Mouse (Mus musculus) forebrain, embryonic 12.5 days (tissue): Measurements from ENCODE around the gene Nlrc4. TPM values are rescaled to one million over a fixed set of nuclear protein-coding genes. Genes with fewer than 3 reads are reported as not detected.

Source experiments
- ATAC-seq: fragments of 200-750 bp; cut with Nextera tagmentation; 2 replicates; pipeline ENCODE4 v1.8.0; 2017; ENCODE audit warnings: moderate TSS enrichment; ENCODE audit not compliant: low FRiP score
- H3K27ac ChIP-seq: fragments of 300-500 bp; sonication (generic); 2 replicates; pipeline ENCODE4 v1.5.1; 2016; ENCODE audit warnings: mild to moderate bottlenecking
- H3K27me3 ChIP-seq: fragments of 300-500 bp; sonication (generic); 2 replicates; pipeline ENCODE4 v1.6.1; 2016; ENCODE audit warnings: mild to moderate bottlenecking
- H3K36me3 ChIP-seq: fragments of 300-500 bp; sonication (generic); replicated peaks from 2 replicates; pipeline ENCODE4 v1.6.1; 2016; ENCODE audit warnings: mild to moderate bottlenecking
- H3K4me1 ChIP-seq: fragments of 300-500 bp; sonication (generic); 2 replicates; pipeline ENCODE4 v1.6.1; 2016
- H3K4me2 ChIP-seq: fragments of 300-500 bp; sonication (generic); 2 replicates; pipeline ENCODE4 v1.6.1; 2016; ENCODE audit warnings: mild to moderate bottlenecking, moderate library complexity
- H3K4me3 ChIP-seq: fragments of 300-500 bp; sonication (generic); replicated peaks from 2 replicates; pipeline ENCODE4 v1.5.1; 2016; ENCODE audit warnings: mild to moderate bottlenecking
- H3K9ac ChIP-seq: fragments of 300-500 bp; sonication (generic); 2 replicates; pipeline ENCODE4 v1.6.1; 2016; ENCODE audit warnings: mild to moderate bottlenecking
- H3K9me3 ChIP-seq: fragments of 300-500 bp; sonication (generic); 2 replicates; pipeline ENCODE4 v1.6.1; 2016
- WGBS: fragments of 180-500 bp; shearing (Covaris S2); methylation state at CpG from one replicate; pipeline ENCODE4 v1.1.7; 2016; 5-methylcytosine and 5-hydroxymethylcytosine counted together
- polyA plus RNA-seq: library from polyadenylated mRNA; unstranded; fragments of >200 nt; fragmentation: Nextera tagmentation; extraction: Ambion mirVana; gene quantifications from 2 replicates; pipeline ENCODE4 v1.2.1, GENCODE M21; 2016

Nlrc4 gene
- polyA plus RNA-seq, 1 experiment from 2014 or later: 0.18 TPM

DNA sequence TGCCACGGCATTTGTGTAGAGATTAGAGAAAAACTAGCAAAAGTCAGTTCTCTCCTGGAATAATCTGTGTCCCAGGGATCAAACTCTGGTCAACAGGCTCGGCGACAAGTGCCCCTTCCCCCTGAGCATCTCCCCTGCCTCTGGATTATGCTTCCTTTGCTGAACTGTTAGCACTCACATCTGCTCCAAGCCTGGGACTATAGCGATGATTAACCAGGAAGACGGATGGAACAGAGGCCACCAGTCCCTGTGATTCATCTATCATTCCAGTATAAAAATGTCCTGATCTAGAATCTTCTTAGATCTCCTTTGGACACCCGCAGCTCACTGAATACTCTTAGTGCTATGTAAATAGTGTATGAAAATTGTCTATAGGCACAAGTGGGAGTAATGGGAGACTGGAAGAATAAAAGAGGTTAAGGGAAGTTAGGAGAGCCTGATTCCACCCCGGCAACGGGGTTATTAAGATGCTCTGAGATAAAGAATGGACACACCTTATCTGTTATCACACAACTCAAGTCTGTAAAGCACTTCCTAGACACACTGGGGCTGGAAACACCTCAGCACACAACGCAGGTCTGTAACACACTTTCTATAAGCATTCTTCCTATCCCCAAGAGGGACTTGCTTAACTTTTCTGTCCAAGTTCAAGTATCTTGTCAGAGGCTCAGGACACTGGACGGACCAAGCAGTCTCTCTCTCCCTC, 817 bp downstream of the Nlrc4 start:
- ATAC-seq: no peak
- no peak overlapping the region for H3K9ac ChIP-seq
- H3K9me3 ChIP-seq: no peaks in the 10 kb centered on the region
- no peak overlapping the region for H3K27ac ChIP-seq
- H3K27me3 ChIP-seq: no peaks in the 10 kb centered on the region
- H3K36me3 ChIP-seq: no peaks in the 10 kb centered on the region
- 77% methylated on average over 10 of the region's 10 CpGs for WGBS
- no peaks in the 10 kb centered on the region for H3K4me1 ChIP-seq
- H3K4me2 ChIP-seq: no peak overlapping the region
- H3K4me3 ChIP-seq: no peak overlapping the region

GRCm38 (mm10) chr17:74456825-74457224, 2.1 kb downstream of the Nlrc4 start:
- ATAC-seq: no peak
- no peak overlapping the region for H3K27ac ChIP-seq
- WGBS: 93% methylated on average over 5 of the region's 5 CpGs

GRCm38 (mm10) chr17:74455426-74455825, 3.5 kb downstream of the Nlrc4 start:
- 90% methylated on average over 4 of the region's 4 CpGs for WGBS
- ATAC-seq: no peak
- Histone ChIP-seq H3K9ac (no peak overlapping the region), H3K4me2 (no peak overlapping the region), H3K9me3 (no peaks in the 10 kb centered on the region), H3K4me1 (no peaks in the 10 kb centered on the region), H3K27ac (no peak overlapping the region), H3K36me3 (no peaks in the 10 kb centered on the region), H3K27me3 (no peaks in the 10 kb centered on the region), H3K4me3 (no peak overlapping the region)

More at GRCm38 (mm10) chr17:74456825-74457224, 2.1 kb downstream of the Nlrc4 start:
- Histone ChIP-seq H3K4me2 (no peak overlapping the region), H3K36me3 (no peaks in the 10 kb centered on the region), H3K4me3 (no peak overlapping the region), H3K4me1 (no peaks in the 10 kb centered on the region), H3K27me3 (no peaks in the 10 kb centered on the region), H3K9me3 (no peaks in the 10 kb centered on the region), H3K9ac (no peak overlapping the region)

DNA sequence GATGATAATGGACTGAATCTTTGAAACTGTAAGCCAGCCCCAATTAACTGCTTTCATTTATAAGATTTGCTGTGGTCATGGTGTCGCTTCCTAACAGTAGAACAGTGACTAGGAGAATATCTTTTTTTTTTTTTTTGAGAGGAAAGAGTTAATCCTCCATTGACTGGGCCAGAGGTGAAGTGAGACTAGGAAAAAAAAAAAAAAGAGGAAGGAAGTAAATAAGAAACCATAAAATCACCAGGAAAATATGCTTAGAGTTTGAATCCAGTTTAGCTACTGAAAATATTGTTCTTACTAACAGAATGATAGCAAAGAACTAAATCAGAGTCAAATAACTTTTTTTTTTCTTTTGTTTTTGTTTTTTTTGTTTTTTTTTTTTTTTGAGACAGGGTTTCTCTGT, 4.3 kb downstream of the Nlrc4 start:
- no peak for ATAC-seq
- Histone ChIP-seq H3K27ac (no peak overlapping the region), H3K36me3 (no peaks in the 10 kb centered on the region), H3K9ac (no peak overlapping the region), H3K4me1 (no peaks in the 10 kb centered on the region), H3K4me3 (no peak overlapping the region), H3K9me3 (no peaks in the 10 kb centered on the region), H3K4me2 (no peak overlapping the region), H3K27me3 (no peaks in the 10 kb centered on the region)
- WGBS: 96% methylated on average over 1 of the region's 1 CpGs

GRCm38 (mm10) chr17:74453928-74454327, 5.0 kb downstream of the Nlrc4 start:
- no peak for ATAC-seq
- no peak overlapping the region for H3K4me3 ChIP-seq
- no peaks in the 10 kb centered on the region for H3K36me3 ChIP-seq
- WGBS: 82% methylated on average over 3 of the region's 3 CpGs
- H3K4me1 ChIP-seq: no peaks in the 10 kb centered on the region
- no peak overlapping the region for H3K9ac ChIP-seq
- no peaks in the 10 kb centered on the region for H3K9me3 ChIP-seq
- no peak overlapping the region for H3K4me2 ChIP-seq
- no peaks in the 10 kb centered on the region for H3K27me3 ChIP-seq
- no peak overlapping the region for H3K27ac ChIP-seq

GRCm38 (mm10) chr17:74449776-74450175, 9.2 kb downstream of the Nlrc4 start:
- Histone ChIP-seq H3K4me1 (no peaks in the 10 kb centered on the region), H3K9ac (no peak overlapping the region), H3K27ac (no peak overlapping the region), H3K9me3 (no peaks in the 10 kb centered on the region), H3K36me3 (no peaks in the 10 kb centered on the region), H3K4me2 (no peak overlapping the region), H3K27me3 (no peaks in the 10 kb centered on the region), H3K4me3 (no peak overlapping the region)
- WGBS: 91% methylated on average over 10 of the region's 10 CpGs
- no peak for ATAC-seq

- Histone ChIP-seq H3K4me3 (no peak overlapping the region), H3K27me3 (no peaks in the 10 kb centered on the region), H3K9me3 (no peaks in the 10 kb centered on the region), H3K36me3 (no peaks in the 10 kb centered on the region), H3K9ac (no peak overlapping the region), H3K4me2 (no peak overlapping the region), H3K4me1 (no peaks in the 10 kb centered on the region), H3K27ac (no peak overlapping the region)
- WGBS: 82% methylated on average over 5 of the region's 5 CpGs
- ATAC-seq: no peak
Observed at GRCm38 (mm10) chr17:74440486-74440885, 18.5 kb downstream of the Nlrc4 start.

- no peak overlapping the region for H3K4me3 ChIP-seq
- H3K4me1 ChIP-seq: no peaks in the 10 kb centered on the region
- no peak for ATAC-seq
- no peak overlapping the region for H3K9ac ChIP-seq
- no peaks in the 10 kb centered on the region for H3K27me3 ChIP-seq
- no peak overlapping the region for H3K4me2 ChIP-seq
- H3K9me3 ChIP-seq: no peaks in the 10 kb centered on the region
- no peak overlapping the region for H3K27ac ChIP-seq
- WGBS: 81% methylated on average over 9 of the region's 9 CpGs
- no peaks in the 10 kb centered on the region for H3K36me3 ChIP-seq
Observed at GRCm38 (mm10) chr17:74437762-74438161, 21.2 kb downstream of the Nlrc4 start.

- H3K36me3 ChIP-seq: no peaks in the 10 kb centered on the region
- ATAC-seq: no peak
- 87% methylated on average over 5 of the region's 5 CpGs for WGBS
- H3K9me3 ChIP-seq: no peaks in the 10 kb centered on the region
- H3K9ac ChIP-seq: no peak overlapping the region
- H3K27me3 ChIP-seq: no peaks in the 10 kb centered on the region
- no peaks in the 10 kb centered on the region for H3K4me1 ChIP-seq
- H3K4me2 ChIP-seq: no peak overlapping the region
- H3K4me3 ChIP-seq: no peak overlapping the region
- no peak overlapping the region for H3K27ac ChIP-seq
Observed at GRCm38 (mm10) chr17:74432631-74433030, 26.3 kb downstream of the Nlrc4 start.

- Histone ChIP-seq H3K4me3 (no peak overlapping the region), H3K4me1 (no peaks in the 10 kb centered on the region), H3K9ac (no peak overlapping the region), H3K9me3 (no peaks in the 10 kb centered on the region), H3K27me3 (no peaks in the 10 kb centered on the region), H3K36me3 (peaks cover 11% of the 10 kb centered on the region), H3K27ac (no peak overlapping the region), H3K4me2 (no peak overlapping the region)
- 67% methylated on average over 13 of the region's 13 CpGs for WGBS
- ATAC-seq: no peak
Observed at GRCm38 (mm10) chr17:74431481-74431880, 27.5 kb downstream of the Nlrc4 start.

GRCm38 (mm10) chr17:74430074-74430473, 28.9 kb downstream of the Nlrc4 start:
- Histone ChIP-seq H3K36me3 (peaks cover 11% of the 10 kb centered on the region), H3K27me3 (no peaks in the 10 kb centered on the region), H3K4me2 (no peak overlapping the region), H3K4me1 (no peaks in the 10 kb centered on the region), H3K4me3 (no peak overlapping the region), H3K9ac (no peak overlapping the region), H3K9me3 (no peaks in the 10 kb centered on the region), H3K27ac (no peak overlapping the region)
- ATAC-seq: no peak
- WGBS: 90% methylated on average over 8 of the region's 8 CpGs

DNA sequence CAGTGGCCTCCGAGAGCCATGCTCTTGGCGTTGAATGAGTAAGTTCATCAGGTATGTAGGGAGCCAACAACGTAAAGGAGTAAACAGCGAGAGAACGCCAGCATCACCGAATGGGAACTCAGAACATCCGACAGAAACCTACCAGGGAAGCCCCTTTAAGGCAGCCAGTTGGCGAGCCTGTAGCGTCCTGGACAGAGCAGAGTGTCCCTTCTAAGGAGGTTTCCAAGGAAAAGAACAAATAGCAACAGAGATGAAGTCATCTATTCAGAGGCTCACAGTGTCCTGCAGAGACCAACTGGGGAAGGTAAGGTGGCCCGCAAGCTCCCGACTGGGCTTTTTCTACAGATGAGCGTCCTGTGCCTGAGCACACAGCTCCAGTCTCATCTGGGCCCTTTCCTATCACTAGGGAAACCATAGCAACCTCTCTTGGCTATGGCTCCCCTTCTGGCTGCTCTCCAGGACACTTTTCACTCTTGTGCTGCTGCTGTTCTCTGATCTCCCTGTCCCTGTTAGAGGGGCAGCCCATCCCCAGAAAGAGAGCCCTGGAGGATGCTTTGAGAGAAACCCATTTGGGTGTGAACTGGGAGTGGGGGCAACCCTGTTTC, 34.4 kb downstream of the Nlrc4 start:
- Histone ChIP-seq H3K4me2 (no peak overlapping the region), H3K27ac (no peak overlapping the region), H3K36me3 (peaks cover 43% of the 10 kb centered on the region), H3K9ac (no peak overlapping the region), H3K9me3 (no peaks in the 10 kb centered on the region), H3K4me1 (no peaks in the 10 kb centered on the region), H3K4me3 (no peak overlapping the region), H3K27me3 (no peaks in the 10 kb centered on the region)
- 73% methylated on average over 12 of the region's 12 CpGs for WGBS
- ATAC-seq: no peak

DNA sequence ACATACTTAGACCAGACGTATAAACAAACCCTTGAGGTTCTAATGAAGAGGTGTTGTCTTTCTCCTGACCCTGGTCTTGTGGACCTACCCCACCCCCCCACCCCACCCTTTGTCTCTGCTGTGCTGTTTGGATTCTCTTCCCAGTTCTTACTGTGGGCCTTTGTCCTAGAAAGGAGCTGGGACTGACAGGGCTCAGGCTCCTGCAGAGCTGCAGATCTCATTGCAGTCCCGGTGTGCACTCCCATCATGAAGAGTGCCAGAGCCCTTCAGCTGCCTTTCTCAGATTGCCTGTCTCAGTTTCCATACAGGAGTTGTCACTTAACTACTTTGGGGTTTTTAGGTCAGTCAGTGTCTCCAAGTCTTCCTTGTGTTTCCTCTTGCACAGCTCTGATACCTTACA, 38.3 kb downstream of the Nlrc4 start:
- Histone ChIP-seq H3K4me1 (no peaks in the 10 kb centered on the region), H3K9me3 (no peaks in the 10 kb centered on the region)

More for the DNA sequence above, 38.3 kb downstream of the Nlrc4 start:
- WGBS: 46% methylated on average over 2 of the region's 2 CpGs
- H3K27ac ChIP-seq: no peak overlapping the region
- H3K4me2 ChIP-seq: no peak overlapping the region
- H3K9ac ChIP-seq: no peak overlapping the region
- H3K27me3 ChIP-seq: no peaks in the 10 kb centered on the region
- peaks cover 60% of the 10 kb centered on the region for H3K36me3 ChIP-seq
- H3K4me3 ChIP-seq: no peak overlapping the region
- ATAC-seq: no peak
